Mouse (Mus musculus) adrenal gland, postnatal 14 days (tissue): ENCODE measurements around the gene Ptpn11. TPM values are rescaled to one million over a fixed set of nuclear protein-coding genes. Genes with fewer than 3 reads are reported as not detected.

Experiments
- DNase-seq: peaks from one replicate; pipeline ENCODE4 v3.0.0; 2021; ENCODE audit warnings: mixed read lengths
- total RNA-seq: library from RNA; stranded (reverse); gene quantifications from 2 replicates; pipeline ENCODE4 v1.2.3, GENCODE M21; 2021

Ptpn11 gene
- total RNA-seq, 1 experiment from 2014 or later: 98.9 TPM

GRCm38 (mm10) chr5:121184375-121184774, 6.8 kb downstream of the Ptpn11 start:
- DNase-seq: no peak

- no peak for DNase-seq
Measured at GRCm38 (mm10) chr5:121183269-121183668, 7.9 kb downstream of the Ptpn11 start.

GRCm38 (mm10) chr5:121179077-121179857, 11.9 kb downstream of the Ptpn11 start:
- DNase-seq: no peak

GRCm38 (mm10) chr5:121172835-121173234, 18.4 kb downstream of the Ptpn11 start:
- DNase-seq: no peak

GRCm38 (mm10) chr5:121169588-121169987, 21.6 kb downstream of the Ptpn11 start:
- peak; percentile 44 for DNase-seq

GRCm38 (mm10) chr5:121166884-121167283, 24.3 kb downstream of the Ptpn11 start:
- no peak for DNase-seq

GRCm38 (mm10) chr5:121162923-121163322, 28.3 kb downstream of the Ptpn11 start:
- DNase-seq: no peak

- DNase-seq: no peak
Measured at GRCm38 (mm10) chr5:121162285-121162684, 28.9 kb downstream of the Ptpn11 start.

GRCm38 (mm10) chr5:121158966-121159365, 32.2 kb downstream of the Ptpn11 start:
- no peak for DNase-seq

GRCm38 (mm10) chr5:121157489-121157888, 33.7 kb downstream of the Ptpn11 start:
- no peak for DNase-seq

- no peak for DNase-seq
Measured at GRCm38 (mm10) chr5:121157017-121157416, 34.2 kb downstream of the Ptpn11 start.

- no peak for DNase-seq
Measured at GRCm38 (mm10) chr5:121156121-121156520, 35.1 kb downstream of the Ptpn11 start.

GRCm38 (mm10) chr5:121150684-121151083, 40.5 kb downstream of the Ptpn11 start:
- DNase-seq: no peak

GRCm38 (mm10) chr5:121149246-121149645, 42.0 kb downstream of the Ptpn11 start:
- DNase-seq: no peak

- DNase-seq: no peak
Measured at GRCm38 (mm10) chr5:121146275-121146674, 44.9 kb downstream of the Ptpn11 start.

- no peak for DNase-seq
Measured at GRCm38 (mm10) chr5:121145609-121146008, 45.6 kb downstream of the Ptpn11 start.

- DNase-seq: no peak
Measured at GRCm38 (mm10) chr5:121144441-121145238, 46.6 kb downstream of the Ptpn11 start.

- no peak for DNase-seq
Measured at GRCm38 (mm10) chr5:121142431-121143119, 48.6 kb downstream of the Ptpn11 start.

GRCm38 (mm10) chr5:121140276-121140675, 50.9 kb downstream of the Ptpn11 start:
- no peak for DNase-seq

- DNase-seq: no peak
Measured at GRCm38 (mm10) chr5:121137125-121137524, 54.1 kb downstream of the Ptpn11 start.

- DNase-seq: no peak
Measured at GRCm38 (mm10) chr5:121131801-121132200, 59.4 kb downstream of the Ptpn11 start.

GRCm38 (mm10) chr5:121129254-121129653, 61.9 kb downstream of the Ptpn11 start:
- no peak for DNase-seq

- DNase-seq: no peak
Measured at GRCm38 (mm10) chr5:121126051-121126450, 65.1 kb downstream of the Ptpn11 start.
